Mouse (Mus musculus): ENCODE data around the gene 1700016C15Rik.

Gene 1700016C15Rik

GRCm38 (mm10) chr1:177729043-177730024 is at the start of gene 1700016C15Rik:
TSS of gene 1700016C15Rik (plus strand) at chr1:177729814.
- DNase-seq: no peak

GRCm38 (mm10) chr1:177681239-177681638 is 48.4 kb upstream of the 1700016C15Rik start:
- no peak for DNase-seq

- peak; percentile 59 for DNase-seq
Measured at GRCm38 (mm10) chr1:177683931-177684836, 45.4 kb upstream of the 1700016C15Rik start.

GRCm38 (mm10) chr1:177684901-177685300 is 44.7 kb upstream of the 1700016C15Rik start:
- DNase-seq: peak; percentile 38

GRCm38 (mm10) chr1:177686137-177686536 is 43.5 kb upstream of the 1700016C15Rik start:
- DNase-seq: no peak

GRCm38 (mm10) chr1:177686982-177687381 is 42.6 kb upstream of the 1700016C15Rik start:
- DNase-seq: peak; percentile 35

GRCm38 (mm10) chr1:177692491-177692890 is 37.1 kb upstream of the 1700016C15Rik start:
- no peak for DNase-seq

GRCm38 (mm10) chr1:177693486-177694252 is 35.9 kb upstream of the 1700016C15Rik start:
- no peak for DNase-seq

GRCm38 (mm10) chr1:177700560-177700959 is 29.1 kb upstream of the 1700016C15Rik start:
- DNase-seq: no peak

- peak; percentile 71 for DNase-seq
Measured at GRCm38 (mm10) chr1:177702481-177703146, 27.0 kb upstream of the 1700016C15Rik start.

- no peak for DNase-seq
Measured at GRCm38 (mm10) chr1:177703147-177703807, 26.3 kb upstream of the 1700016C15Rik start.

- DNase-seq: no peak
Measured at GRCm38 (mm10) chr1:177705204-177705603, 24.4 kb upstream of the 1700016C15Rik start.

GRCm38 (mm10) chr1:177707571-177707970 is 22.0 kb upstream of the 1700016C15Rik start:
- DNase-seq: no peak

GRCm38 (mm10) chr1:177708583-177709055 is 21.0 kb upstream of the 1700016C15Rik start:
- no peak for DNase-seq

GRCm38 (mm10) chr1:177711000-177711399 is 18.6 kb upstream of the 1700016C15Rik start:
- DNase-seq: no peak

- no peak for DNase-seq
Measured at GRCm38 (mm10) chr1:177711418-177711817, 18.2 kb upstream of the 1700016C15Rik start.

GRCm38 (mm10) chr1:177713635-177714396 is 15.8 kb upstream of the 1700016C15Rik start:
- no peak for DNase-seq

GRCm38 (mm10) chr1:177714397-177715012 is 15.1 kb upstream of the 1700016C15Rik start:
- DNase-seq: no peak

- DNase-seq: no peak
Measured at GRCm38 (mm10) chr1:177716448-177716847, 13.2 kb upstream of the 1700016C15Rik start.
